Mouse (Mus musculus) megakaryocyte, embryonic 14.5 days (primary cell): ENCODE results near the gene Lysmd3.

Source experiments
- FLI1 ChIP-seq: IDR thresholded peaks from 2 replicates; pipeline ENCODE4 v1.6.1; 2012; ENCODE audit warnings: low read length, inconsistent platforms, mixed read lengths
- GATA1 ChIP-seq: IDR thresholded peaks from 3 replicates; pipeline ENCODE4 v1.6.1; 2012; ENCODE audit warnings: mixed read lengths, low read length, inconsistent platforms, borderline replicate concordance

DNA sequence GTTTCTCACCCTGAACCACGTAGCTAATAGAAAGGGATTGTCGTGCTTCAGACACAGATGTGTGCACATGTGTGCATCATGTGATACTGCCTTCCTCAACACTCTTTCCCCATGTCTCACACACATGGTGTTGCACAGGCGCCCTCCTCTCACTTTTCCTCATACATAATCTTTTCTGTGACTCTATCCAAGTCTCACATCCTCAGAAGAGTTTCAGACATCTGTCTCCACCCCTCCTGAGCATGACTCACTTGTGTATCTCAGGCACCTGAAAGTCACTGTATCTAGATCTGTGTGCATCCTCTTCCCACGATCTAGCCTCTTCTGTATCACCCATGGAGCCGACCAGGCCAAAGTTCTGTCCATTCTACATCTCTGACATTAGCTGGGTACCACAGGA, 10.2 kb downstream of the Lysmd3 start:
- TF ChIP-seq GATA1, result no peak
- TF ChIP-seq FLI1, result no peak
